Mouse (Mus musculus): ENCODE data around the gene Zfp652.
"Not testable (repeated sequence)": the region's sequence is repeated elsewhere in the genome, so short reads cannot be mapped to it uniquely, and the experiment has no call there.

Zfp652 gene

GRCm38 (mm10) chr11:95712085-95712562, 349 bp upstream of the Zfp652 start:
- no peak for DNase-seq (ENCODE audit: low read depth, low spot score)

DNA sequence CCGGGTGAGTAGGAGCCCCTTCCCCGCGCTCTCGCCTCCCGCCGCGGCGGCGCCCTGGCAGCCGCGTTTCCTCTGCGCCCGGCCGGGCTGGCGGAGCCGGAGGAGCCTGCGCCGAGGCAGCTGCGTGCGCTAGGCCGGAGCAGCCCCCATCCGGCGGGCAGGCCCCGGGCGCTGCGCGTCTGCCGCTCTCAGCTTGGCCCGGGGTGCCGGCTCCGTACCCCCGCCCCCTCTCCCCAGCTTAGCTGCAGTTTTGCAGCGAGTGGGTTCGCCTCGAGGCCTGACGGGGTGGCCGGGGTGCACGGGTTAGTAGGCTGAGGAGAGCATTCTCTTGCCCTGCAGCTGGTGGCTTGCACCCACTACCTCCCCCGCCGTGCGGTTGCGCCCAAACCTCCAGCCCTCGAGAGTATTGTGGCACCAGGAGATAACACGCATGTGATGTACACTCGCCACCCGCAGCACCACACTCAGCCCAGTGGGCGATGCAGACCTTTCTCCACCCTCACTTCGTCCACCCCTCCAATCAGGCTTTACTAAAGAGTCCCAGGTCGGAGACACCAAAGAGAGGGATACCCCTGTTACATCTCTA, 845 bp downstream of the Zfp652 start:
- peak; percentile 46 for DNase-seq (ENCODE audit: low read depth, low spot score)

GRCm38 (mm10) chr11:95713811-95714241, 1.4 kb downstream of the Zfp652 start:
- DNase-seq (ENCODE audit: low read depth, low spot score) = peak; percentile 27

DNA sequence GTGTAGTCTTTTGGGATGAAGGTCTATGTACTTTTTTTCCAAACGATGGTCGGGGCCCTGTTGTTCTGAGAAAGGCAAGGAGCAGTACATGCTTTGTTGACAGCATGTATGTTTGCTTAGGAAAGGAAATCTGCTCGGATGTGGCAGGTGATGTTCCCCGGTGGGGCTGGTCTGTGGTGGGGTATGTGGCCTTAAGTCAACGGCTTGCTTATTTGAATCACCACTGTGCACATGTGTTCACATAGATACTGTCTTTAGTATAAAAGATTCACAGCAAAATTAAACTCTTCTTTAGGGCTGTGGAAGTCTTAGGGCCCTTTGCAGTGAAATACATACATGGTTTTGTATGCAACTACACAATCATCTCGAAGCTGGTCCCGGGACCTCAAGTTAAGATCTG, 1.9 kb downstream of the Zfp652 start:
- peak; percentile 4 for DNase-seq (ENCODE audit: low read depth, low spot score)

- no peak for DNase-seq (ENCODE audit: low read depth, low spot score)
Measured at GRCm38 (mm10) chr11:95716136-95716535, 3.7 kb downstream of the Zfp652 start.

DNA sequence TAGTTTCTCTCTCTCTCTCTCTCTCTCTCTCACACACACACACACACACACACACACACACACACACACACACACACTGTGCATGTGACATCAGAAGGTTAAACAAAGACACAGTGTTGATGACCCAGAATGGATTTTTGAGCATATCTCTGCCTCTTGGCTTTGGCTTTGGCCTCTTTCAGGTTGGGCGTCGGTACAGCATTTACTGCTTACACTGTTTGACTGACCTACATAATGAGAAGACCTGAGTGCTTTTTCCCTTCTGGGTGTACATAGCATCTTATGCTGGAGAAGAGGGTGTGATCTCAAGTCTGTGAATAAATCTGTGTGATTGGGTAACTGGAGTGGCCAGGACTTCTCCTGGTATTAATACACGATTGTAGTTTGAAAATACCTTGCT, 6.9 kb downstream of the Zfp652 start:
- DNase-seq (ENCODE audit: low read depth, low spot score) = no peak

DNA sequence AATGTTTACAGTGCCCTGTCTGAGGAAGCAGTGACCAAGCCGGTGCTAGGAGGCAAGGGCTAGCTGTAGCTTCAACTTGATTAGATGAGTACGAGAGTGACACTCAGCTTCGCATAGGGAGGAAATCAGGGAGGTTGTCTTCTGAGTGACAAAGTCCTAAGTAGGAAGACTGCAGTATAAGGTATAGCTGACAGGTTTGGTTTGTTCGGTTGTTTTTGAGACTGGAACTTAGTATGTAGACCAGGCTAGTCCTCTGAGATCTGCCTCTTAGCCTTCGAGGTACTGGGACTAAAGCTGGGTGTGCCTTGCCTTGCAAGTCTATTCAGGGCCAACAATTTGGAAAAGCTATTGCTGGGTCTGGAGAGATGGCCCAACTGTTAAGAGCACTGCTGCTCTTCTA, 10.8 kb downstream of the Zfp652 start, which contains the start of gene B130006D01Rik:
Gene B130006D01Rik, plus strand, starts transcription at position 301 of the 400 bp plus-strand sequence.
- DNase-seq (ENCODE audit: low read depth, low spot score) = no peak

- no peak for DNase-seq (ENCODE audit: low read depth, low spot score)
Measured at GRCm38 (mm10) chr11:95724466-95724865, 12.0 kb downstream of the Zfp652 start.

- no peak for DNase-seq (ENCODE audit: low read depth, low spot score)
Measured at GRCm38 (mm10) chr11:95726156-95726555, 13.7 kb downstream of the Zfp652 start.

DNA sequence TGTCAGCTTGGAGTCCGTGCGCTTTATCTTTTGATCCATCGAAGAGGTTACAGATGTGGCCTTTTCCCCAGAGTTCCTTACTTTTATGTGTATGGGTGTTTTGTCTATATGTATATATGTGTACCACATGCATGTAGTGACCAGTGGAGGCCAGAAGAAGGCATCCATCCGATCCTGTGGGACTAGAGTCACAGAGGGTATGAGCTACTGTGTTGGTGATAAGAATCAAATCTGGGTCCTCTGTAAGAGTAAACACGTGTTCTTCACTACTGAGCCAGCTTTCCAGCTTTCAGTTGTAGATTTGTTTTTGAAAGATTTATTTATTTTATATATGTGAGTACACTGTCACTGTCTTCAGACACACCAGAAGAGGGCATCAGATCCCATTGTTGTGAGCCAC, 15.5 kb downstream of the Zfp652 start:
- no peak for DNase-seq (ENCODE audit: low read depth, low spot score)

DNA sequence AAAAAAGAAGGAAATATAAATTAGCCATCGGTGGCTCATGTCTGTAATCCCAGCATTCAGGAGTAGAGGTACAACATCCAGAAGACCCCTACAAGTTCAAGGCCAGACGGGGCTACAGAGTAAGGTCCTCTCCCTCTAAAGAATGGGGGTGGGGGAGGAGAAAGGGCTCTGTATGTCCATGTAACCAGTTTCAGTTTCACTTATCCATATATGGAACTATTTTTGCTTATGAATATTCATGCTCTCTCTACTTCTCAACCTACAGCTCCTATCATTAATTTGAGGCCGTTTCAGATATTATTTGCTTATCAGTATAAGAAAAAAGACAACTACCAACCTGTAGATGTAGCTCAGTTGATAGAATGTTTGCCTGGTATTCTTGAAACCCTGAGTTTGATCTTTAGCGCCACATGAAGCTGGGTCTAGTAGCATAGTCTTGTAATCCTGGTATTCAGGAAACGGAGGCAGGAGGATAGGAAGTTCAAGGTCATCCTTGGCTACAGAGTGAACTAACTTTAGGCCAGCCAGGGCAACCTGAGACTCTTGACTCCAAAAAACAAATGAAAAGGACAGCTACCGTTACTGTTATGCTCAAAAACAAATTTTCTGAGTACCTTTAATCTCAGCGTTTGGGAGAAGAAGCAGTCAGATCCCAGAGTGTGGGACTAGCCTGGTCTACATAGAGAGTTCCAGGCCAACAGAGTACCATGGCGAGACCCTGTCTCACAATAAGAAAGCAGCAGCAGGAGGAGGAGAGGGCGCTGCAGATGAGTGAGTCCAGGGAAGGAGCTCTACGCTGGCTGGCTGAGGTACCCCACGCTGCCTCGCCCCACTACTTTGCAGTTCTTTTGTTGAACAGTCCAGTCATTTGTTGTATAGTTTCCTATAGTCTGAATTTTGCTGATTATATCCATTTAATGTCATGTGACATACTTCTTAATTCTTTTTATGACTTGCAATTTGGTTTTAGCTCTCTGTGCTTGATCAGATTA, 16.7 kb downstream of the Zfp652 start:
- peak; percentile 21 for DNase-seq (ENCODE audit: low read depth, low spot score)

DNA sequence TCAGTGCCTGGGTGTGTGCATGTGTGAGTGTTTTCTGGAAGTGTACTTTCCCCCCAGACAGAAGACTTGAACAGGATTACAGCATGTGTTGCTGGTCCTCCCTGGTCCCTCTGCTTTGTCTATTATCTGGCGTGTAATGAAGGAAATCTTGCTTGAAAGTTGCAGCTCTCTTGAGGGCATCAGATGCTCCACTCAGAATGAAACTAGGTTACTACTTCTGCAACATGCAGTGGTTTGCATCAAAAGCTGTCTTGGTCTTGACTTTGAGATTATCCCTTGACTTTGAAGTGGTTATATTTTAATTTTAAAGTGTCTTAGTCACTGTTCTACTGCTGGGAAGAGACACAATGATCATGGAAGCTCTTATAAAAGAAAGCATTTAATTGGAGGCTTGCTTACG, 22.0 kb downstream of the Zfp652 start:
- DNase-seq (ENCODE audit: low read depth, low spot score) = no peak

DNA sequence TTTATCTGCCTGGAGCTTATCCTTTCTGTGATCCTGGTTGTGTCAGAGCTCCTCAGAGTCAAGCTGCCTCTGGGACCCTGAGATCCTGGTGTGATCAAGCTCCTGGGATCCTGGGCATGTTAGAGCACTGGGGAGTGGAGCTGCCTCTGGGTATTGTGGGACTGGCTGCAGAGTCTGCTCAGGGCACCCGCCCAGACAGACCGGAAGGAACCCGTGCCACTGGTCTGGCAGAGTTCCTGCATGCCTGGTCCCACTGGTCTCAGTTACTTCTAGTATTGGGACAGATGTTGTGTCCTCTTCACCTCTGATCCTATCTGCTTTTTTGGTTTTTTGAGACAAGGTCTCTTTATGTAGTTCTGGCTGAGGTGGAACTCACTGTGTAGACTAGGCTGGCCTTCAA, 25.3 kb downstream of the Zfp652 start:
- no peak for DNase-seq (ENCODE audit: low read depth, low spot score)

- DNase-seq (ENCODE audit: low read depth, low spot score) = no peak
Measured at GRCm38 (mm10) chr11:95744521-95744920, 32.0 kb downstream of the Zfp652 start.

GRCm38 (mm10) chr11:95746821-95747220, 34.3 kb downstream of the Zfp652 start:
- DNase-seq (ENCODE audit: low read depth, low spot score) = no peak

GRCm38 (mm10) chr11:95748331-95748730, 35.9 kb downstream of the Zfp652 start:
- DNase-seq (ENCODE audit: low read depth, low spot score) = no peak

DNA sequence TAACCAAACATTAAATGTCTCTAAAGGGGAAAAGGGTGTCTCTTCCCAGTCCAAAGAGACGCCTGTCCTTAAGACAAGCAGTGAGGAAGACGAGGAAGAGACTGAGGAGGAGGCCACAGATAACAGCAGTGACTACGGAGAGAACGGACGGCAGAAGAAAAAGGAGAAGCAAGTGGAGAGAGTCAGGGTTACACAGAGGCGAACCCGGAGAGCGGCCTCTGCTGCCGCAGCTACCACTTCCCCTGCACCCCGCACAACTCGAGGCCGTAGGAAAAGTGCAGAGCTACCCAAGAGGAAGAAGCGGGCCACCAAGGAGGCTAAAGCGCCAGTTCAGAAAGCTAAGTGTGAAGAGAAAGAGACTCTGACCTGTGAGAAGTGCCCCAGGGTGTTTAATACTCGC, 37.1 kb downstream of the Zfp652 start:
- DNase-seq (ENCODE audit: low read depth, low spot score) = no peak

GRCm38 (mm10) chr11:95750995-95751394, 38.5 kb downstream of the Zfp652 start:
- DNase-seq (ENCODE audit: low read depth, low spot score) = peak; percentile 87

DNA sequence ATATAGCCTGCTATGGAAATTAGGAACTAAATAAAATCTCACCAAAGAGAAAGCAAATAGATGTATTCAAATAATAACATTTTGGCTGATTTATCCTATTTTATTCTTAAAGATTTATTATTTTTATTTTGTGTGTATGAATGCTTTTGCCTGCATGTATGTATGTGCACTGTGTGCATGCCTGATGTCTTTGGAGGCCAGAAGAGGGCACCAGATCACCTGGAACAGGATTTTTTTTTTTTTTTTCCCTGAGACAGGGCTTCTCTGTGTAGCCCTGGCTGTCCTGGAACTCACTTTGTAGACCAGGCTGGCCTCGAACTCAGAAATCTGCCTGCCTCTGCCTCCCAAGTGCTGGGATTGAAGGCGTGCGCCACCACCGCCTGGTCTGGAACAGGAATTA, 42.7 kb downstream of the Zfp652 start:
- not testable (repeated sequence) for DNase-seq (ENCODE audit: low read depth, low spot score)

DNA sequence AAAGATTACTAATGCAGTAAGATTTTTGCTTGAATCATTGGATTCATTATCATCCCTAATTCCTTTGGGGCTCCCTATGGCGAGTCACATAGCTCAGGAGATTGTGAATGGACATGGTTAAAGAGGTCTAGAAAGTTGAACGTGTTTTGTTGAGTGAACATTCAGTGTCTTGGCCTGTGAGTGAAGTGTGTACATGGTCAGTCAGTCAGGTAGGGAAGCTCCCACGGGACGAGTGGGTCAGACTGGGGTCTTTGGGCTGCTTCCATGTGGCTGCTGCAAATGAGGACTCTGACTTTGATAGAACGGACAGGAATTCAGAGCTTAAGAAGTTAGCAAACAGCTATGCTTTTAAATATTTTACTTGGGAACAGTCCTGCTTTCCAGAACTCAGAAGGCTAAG, 48.0 kb downstream of the Zfp652 start:
- DNase-seq (ENCODE audit: low read depth, low spot score) = peak; percentile 37

GRCm38 (mm10) chr11:95762996-95763395, 50.5 kb downstream of the Zfp652 start:
- DNase-seq (ENCODE audit: low read depth, low spot score) = peak; percentile 28

GRCm38 (mm10) chr11:95764806-95765205, 52.3 kb downstream of the Zfp652 start:
- DNase-seq (ENCODE audit: low read depth, low spot score) = no peak

GRCm38 (mm10) chr11:95765334-95765733, 52.9 kb downstream of the Zfp652 start:
- DNase-seq (ENCODE audit: low read depth, low spot score) = no peak
